Mouse (Mus musculus): ENCODE measurements around the gene Lnpk.

The Lnpk gene

GRCm38 (mm10) chr2:74488443-74488842 lies 90.8 kb downstream of the Lnpk start:
- no peak for DNase-seq

- DNase-seq = no peak
These were observed 96.6 kb downstream of the Lnpk start for GRCm38 (mm10) chr2:74482651-74483050.

- DNase-seq = no peak
These were observed 97.1 kb downstream of the Lnpk start for GRCm38 (mm10) chr2:74482086-74482485.

Measured in lung, postnatal 36 days (tissue).